Mouse (Mus musculus) ZHBTc4 (cell line): ENCODE results near the gene Nfya.

Experiments
- DNase-seq: peaks from one replicate; pipeline ENCODE4 v3.0.0-alpha.2; 2011; ENCODE audit warnings: low read depth, low spot score

The Nfya gene

DNA sequence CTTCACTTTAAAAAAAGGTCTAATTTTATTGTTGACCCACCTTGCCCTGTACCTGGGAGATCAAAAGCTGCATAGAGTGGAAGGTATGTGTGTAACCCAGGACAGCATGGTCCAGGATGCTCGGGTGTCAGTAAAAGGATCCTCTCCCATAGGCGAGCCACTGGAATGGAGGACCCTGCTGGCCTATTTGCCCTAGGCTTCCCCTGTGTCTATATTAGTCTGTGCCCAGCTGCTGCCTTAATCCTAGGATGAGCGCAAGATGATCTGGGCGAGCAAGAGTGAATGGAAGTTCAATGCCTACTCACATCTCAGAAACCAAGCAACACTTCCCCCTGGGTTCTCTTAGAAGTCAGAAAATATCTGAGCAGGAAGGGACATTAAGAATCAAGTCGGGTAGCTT, 21.3 kb upstream of the Nfya start:
- DNase-seq: no peak

GRCm38 (mm10) chr17:48430394-48430793, 20.7 kb upstream of the Nfya start:
- no peak for DNase-seq

GRCm38 (mm10) chr17:48427852-48428530, 18.3 kb upstream of the Nfya start:
- DNase-seq: no peak

GRCm38 (mm10) chr17:48426991-48427750, 17.5 kb upstream of the Nfya start:
- DNase-seq: peak; percentile 79

DNA sequence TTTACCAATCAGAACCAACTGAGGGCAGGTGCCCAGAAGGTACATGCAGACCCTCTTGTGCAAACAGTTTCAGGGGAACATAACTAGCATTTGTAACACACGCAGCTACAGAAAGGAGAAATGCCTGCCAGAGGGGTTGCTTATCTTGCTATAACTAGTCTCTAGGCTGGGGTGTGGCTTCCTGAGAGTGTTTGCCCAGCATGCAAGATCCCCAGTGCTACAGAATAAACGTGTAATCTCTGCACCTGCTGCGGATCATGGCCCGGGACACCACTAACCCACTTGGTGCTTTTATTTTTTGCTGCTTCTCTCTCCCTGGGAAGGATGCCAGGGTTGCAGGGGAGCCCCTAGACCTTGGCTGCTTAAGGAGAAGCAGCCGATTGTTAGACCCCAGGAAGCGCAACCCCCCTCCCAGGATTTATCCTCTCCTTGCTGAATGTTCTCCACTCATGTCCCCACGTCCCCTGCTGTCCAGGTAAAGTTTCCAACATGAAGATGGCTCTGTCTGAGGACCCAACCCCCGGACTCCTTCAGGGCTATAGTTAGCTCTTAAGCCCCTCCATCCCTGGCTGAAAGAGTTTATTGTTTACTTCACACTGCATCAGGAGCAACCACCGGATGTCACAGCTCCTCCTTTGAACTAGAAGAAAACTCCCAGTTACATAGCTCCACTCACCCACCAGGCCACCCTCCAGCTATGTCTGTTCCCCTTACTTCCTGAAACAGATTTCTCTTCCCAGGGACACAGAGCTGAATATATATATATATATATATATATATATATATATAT, 16.3 kb upstream of the Nfya start:
- no peak for DNase-seq

GRCm38 (mm10) chr17:48424237-48424636, 14.5 kb upstream of the Nfya start:
- DNase-seq: no peak

GRCm38 (mm10) chr17:48419571-48419970, 9.9 kb upstream of the Nfya start:
- no peak for DNase-seq

DNA sequence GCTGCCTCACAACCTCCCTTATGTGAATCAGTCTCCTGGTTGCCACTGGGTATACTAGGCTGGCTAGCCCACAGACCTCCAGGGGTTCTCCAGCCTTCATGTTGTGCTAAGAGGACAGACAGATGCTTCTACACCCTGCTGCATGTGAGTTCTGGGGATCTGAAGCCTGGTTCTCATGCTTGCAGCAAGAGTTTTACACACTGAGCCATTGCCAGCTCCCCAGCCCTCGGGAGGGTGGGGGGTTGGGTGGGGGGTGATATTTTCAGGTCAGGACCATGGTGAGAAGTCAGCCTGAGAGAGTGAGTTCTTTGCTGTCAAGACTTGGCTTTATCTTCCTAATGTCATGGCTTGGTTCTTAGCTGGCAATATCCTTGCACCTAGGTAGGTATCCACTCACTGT, 9.1 kb upstream of the Nfya start:
- no peak for DNase-seq

- DNase-seq: no peak
These were observed 8.5 kb upstream of the Nfya start for GRCm38 (mm10) chr17:48418174-48418573.

GRCm38 (mm10) chr17:48417521-48417920, 7.8 kb upstream of the Nfya start:
- no peak for DNase-seq

DNA sequence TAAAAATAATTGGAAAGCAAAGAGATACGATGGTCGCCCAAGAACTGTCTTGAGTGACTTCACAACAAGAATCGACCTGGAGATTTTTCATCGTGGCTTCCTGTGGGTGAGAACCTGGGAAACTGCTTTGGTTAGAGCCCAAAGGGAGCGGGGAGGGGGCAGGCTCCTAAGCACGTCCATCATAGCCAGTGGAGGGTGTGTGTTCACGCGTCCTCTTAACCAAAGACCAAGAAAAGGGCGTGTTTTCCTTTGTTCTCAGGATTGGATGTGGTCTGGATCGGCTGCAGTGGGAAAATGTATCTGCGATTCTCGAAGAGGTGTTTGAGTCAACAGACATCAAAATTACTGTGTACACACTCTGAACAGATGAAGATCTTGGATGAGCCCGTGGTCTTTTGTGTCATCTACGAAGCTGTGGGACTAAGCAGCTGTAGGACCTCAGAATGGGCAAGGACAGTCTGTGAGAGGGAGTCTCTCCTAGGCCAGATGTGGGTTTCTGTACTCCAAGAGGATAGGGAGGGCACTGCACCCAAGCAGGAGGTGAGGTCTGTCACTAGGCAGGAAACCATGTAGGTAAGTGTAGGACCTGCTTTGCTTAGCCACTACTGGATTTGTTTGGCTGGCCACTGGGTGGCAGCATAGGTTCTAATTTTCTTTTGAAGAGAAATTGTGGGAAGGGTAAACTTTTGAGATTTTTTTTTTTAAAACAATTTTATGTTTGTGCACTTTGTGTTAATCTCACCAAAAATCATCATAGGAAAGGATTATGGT, 6.9 kb upstream of the Nfya start:
- DNase-seq: peak; percentile 93

DNA sequence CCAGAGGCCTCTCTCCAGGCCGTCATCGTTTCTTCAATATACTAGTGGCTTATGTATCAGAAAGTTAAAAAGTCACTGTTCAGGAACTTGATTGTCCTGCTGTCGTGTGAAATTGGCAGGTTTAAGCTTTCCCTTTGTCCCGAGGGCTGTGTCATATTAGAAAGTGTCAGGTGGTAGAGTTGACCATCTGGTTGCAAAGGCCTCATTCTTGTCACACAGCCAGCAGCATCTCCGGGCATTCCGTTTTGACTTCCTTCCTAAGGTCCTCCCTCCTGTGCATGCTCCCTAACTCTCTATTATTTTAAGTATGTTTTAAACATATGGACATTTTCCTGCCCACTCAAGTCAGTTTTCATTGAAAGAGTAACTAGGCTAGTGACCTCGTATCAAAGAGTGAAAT, 6.3 kb upstream of the Nfya start:
- no peak for DNase-seq

- DNase-seq: no peak
These were observed 1.5 kb upstream of the Nfya start for GRCm38 (mm10) chr17:48411241-48411640.

DNA sequence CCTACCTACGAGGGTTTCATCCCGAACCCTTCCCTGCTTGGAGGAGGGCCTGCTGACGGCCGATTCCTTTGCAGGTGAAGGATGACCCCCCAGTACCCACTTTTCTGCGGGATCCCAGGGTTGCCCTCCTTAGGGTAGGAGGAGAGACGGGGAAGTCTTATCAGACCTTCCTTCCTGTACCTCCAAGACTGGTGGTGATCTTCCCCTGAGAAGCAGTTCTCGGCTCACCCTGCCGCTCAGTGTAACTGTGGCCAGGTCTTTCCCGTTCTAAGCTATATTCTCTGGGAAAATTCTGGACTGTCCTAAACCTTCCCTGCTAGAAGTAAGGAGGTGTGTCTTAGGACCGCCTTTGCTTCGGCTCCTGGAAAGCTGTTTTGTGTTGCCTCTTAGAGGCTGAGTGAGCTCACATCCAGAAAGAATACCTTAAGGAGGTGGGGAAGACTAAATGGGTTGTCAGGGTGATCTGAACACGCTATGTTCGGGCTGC, 636 bp upstream of the Nfya start:
- peak; percentile 75 for DNase-seq

DNA sequence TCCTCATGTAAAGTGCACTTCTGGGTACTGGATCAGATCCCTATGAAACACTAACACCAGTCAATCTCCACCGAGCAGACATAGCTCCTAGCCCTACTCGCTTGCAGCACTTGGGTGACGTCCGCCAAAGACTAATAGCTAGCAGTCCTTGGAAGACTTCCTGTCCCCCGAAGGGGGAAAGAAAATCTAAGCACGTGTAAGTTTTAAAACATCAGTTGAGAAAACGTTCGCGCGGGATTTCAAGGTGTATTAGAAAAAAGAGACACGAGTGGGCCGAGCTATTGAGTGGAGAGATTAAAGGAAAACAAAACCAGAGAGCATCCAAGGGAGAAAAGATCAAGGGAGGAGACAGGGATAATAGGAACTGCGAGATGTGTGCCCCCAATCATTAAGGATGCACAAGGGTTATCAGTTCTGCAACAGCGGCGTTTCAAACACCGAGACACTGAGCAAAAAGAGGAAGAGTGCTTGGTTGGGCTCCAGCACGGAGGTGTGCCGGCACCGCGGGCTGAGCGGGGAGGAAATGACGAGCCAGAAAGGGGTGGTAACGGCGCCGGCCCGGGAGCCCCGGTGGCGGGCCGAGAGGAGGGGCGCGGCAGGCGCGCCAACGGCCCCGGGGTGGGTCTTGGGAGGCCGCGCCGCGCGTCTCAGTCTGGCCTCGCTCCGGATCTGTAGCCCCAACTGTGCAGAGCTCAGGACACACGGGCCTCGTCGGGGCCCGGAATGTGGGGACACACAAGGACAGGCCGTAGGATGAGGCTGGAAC, 997 bp downstream of the Nfya start:
- peak; percentile 69 for DNase-seq

- DNase-seq: no peak
These were observed 1.7 kb downstream of the Nfya start for GRCm38 (mm10) chr17:48407910-48408525.

GRCm38 (mm10) chr17:48407154-48407553, 2.6 kb downstream of the Nfya start:
- DNase-seq: no peak

DNA sequence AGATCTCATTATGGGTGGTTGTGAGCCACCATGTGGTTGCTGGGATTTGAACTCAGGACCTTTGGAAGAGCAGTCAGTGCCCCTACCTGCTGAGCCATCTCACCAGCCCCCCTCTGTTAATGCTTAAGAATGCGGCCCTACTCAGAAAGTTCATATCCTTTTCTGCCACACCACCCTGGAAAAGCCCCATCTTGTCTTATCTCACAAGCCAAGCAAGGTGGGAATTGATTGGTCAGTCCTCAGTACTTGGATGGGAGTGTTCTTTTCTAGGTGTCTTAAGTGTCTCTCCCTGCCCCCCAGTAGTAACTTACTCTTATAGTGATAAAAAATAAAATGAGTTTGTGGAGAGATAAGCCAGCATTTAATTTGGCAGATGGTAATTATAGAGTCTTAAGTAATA, 5.0 kb downstream of the Nfya start:
- DNase-seq: no peak

DNA sequence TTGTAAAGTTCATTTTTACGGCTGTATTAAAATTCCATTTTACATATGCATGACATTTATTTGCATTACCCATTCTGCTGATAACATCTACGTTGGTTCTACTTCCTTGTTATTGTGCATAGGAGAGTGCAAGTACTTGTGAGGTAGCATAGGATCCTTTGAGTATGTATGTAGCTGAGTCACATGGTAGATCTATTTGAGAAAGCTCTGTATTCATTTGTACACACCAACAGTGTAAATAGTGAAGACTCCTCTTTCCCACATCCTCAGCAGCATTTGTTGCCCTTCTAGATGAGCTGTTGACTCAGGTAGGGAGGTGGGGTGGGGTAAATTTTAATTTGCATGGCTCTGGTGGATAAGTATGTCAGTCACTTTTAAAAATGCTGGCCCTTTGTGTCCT, 5.9 kb downstream of the Nfya start:
- no peak for DNase-seq

GRCm38 (mm10) chr17:48402751-48403150, 7.0 kb downstream of the Nfya start:
- no peak for DNase-seq
